Mouse (Mus musculus): ENCODE results near the gene Mylip. TPM values are rescaled to one million over a fixed set of nuclear protein-coding genes. Genes with fewer than 3 reads are reported as not detected.

Mylip gene
- polyA plus RNA-seq, 1 experiment from 2014 or later: 11.2 TPM

- Histone ChIP-seq H3K4me3 (ENCODE audit: low read depth, low read length) (no peak overlapping the region), H3K9ac (ENCODE audit: low read depth, low read length) (no peak overlapping the region; the same call in 1 of the 2 replicates), H3K4me1 (ENCODE audit: control insufficient read depth, insufficient read depth, low read length) (peaks cover 73% of the 10 kb centered on the region), H3K36me3 (ENCODE audit: control insufficient read depth, insufficient read depth, low read length) (peaks cover 5% of the 10 kb centered on the region; the same call in 1 of the 2 replicates), H3K4me2 (ENCODE audit: low read depth, low read length) (peak overlapping the region; percentile 13), H3K9me3 (ENCODE audit: control insufficient read depth, low read length) (no peaks in the 10 kb centered on the region), H3K27me3 (replicated peaks; ENCODE audit: control insufficient read depth, insufficient read depth, low read length) (no peaks in the 10 kb centered on the region), H3K27ac (replicated peaks; ENCODE audit: low read depth, low read length) (peak overlapping the region; percentile 81)
- no peak for ATAC-seq (ENCODE audit: low read depth)
- WGBS: 21% methylated on average over 5 of the region's 5 CpGs
- peak; percentile 78 for DNase-seq (ENCODE audit: low spot score)
Observed at GRCm38 (mm10) chr13:45397240-45397639, 7.7 kb downstream of the Mylip start.

- H3K4me1 ChIP-seq (ENCODE audit: control insufficient read depth, insufficient read depth, low read length): peaks cover 69% of the 10 kb centered on the region
- 42% methylated on average over 18 of the region's 21 CpGs for WGBS
- peak; percentile 77 for DNase-seq (ENCODE audit: low spot score)
- no peaks in the 10 kb centered on the region for H3K27me3 ChIP-seq (replicated peaks; ENCODE audit: control insufficient read depth, insufficient read depth, low read length)
- H3K9ac ChIP-seq (ENCODE audit: low read depth, low read length): peak overlapping the region; percentile 21; the same call in 1 of the 2 replicates
- no peaks in the 10 kb centered on the region for H3K9me3 ChIP-seq (ENCODE audit: control insufficient read depth, low read length)
- peak overlapping the region; percentile 81 for H3K27ac ChIP-seq (replicated peaks; ENCODE audit: low read depth, low read length)
- no peak overlapping the region for H3K4me3 ChIP-seq (ENCODE audit: low read depth, low read length)
- peak overlapping the region; percentile 13 for H3K4me2 ChIP-seq (ENCODE audit: low read depth, low read length)
- ATAC-seq (ENCODE audit: low read depth): no peak
- 0 out of 2 replicates have a peak, but pooled peaks cover 5% of the 10 kb centered on the region for H3K36me3 ChIP-seq (ENCODE audit: control insufficient read depth, insufficient read depth, low read length)
Observed at GRCm38 (mm10) chr13:45397896-45398805, 8.6 kb downstream of the Mylip start.

GRCm38 (mm10) chr13:45400700-45401099 is 11.2 kb downstream of the Mylip start:
- Histone ChIP-seq H3K4me3 (ENCODE audit: low read depth, low read length) (no peak overlapping the region), H3K4me1 (ENCODE audit: control insufficient read depth, insufficient read depth, low read length) (peaks cover 46% of the 10 kb centered on the region), H3K36me3 (ENCODE audit: control insufficient read depth, insufficient read depth, low read length) (peaks cover 22% of the 10 kb centered on the region), H3K4me2 (ENCODE audit: low read depth, low read length) (peak overlapping the region; percentile 10; the same call in 1 of the 2 replicates), H3K9me3 (ENCODE audit: control insufficient read depth, low read length) (no peaks in the 10 kb centered on the region), H3K27me3 (replicated peaks; ENCODE audit: control insufficient read depth, insufficient read depth, low read length) (no peaks in the 10 kb centered on the region), H3K9ac (ENCODE audit: low read depth, low read length) (no peak overlapping the region), H3K27ac (replicated peaks; ENCODE audit: low read depth, low read length) (peak overlapping the region; percentile 39)
- DNase-seq (ENCODE audit: low spot score): peak; percentile 88
- peak; percentile 80; the same call in 1 of the 2 replicates for ATAC-seq (ENCODE audit: low read depth)
- 40% methylated on average over 7 of the region's 7 CpGs for WGBS

GRCm38 (mm10) chr13:45401816-45402215 is 12.3 kb downstream of the Mylip start:
- Histone ChIP-seq H3K9ac (ENCODE audit: low read depth, low read length) (no peak overlapping the region), H3K4me1 (ENCODE audit: control insufficient read depth, insufficient read depth, low read length) (peaks cover 34% of the 10 kb centered on the region), H3K27me3 (replicated peaks; ENCODE audit: control insufficient read depth, insufficient read depth, low read length) (no peaks in the 10 kb centered on the region), H3K4me2 (ENCODE audit: low read depth, low read length) (no peak overlapping the region), H3K27ac (replicated peaks; ENCODE audit: low read depth, low read length) (peak overlapping the region; percentile 28; the same call in 1 of the 2 replicates), H3K36me3 (ENCODE audit: control insufficient read depth, insufficient read depth, low read length) (peaks cover 33% of the 10 kb centered on the region), H3K9me3 (ENCODE audit: control insufficient read depth, low read length) (no peaks in the 10 kb centered on the region), H3K4me3 (ENCODE audit: low read depth, low read length) (no peak overlapping the region)
- ATAC-seq (ENCODE audit: low read depth) (no peak), DNase-seq (ENCODE audit: low spot score) (peak; percentile 58)
- 45% methylated on average over 7 of the region's 7 CpGs for WGBS

GRCm38 (mm10) chr13:45402316-45403039 is 12.9 kb downstream of the Mylip start:
- H3K36me3 ChIP-seq (ENCODE audit: control insufficient read depth, insufficient read depth, low read length): peaks cover 40% of the 10 kb centered on the region
- H3K27ac ChIP-seq (replicated peaks; ENCODE audit: low read depth, low read length): 0 out of 2 replicates have a peak overlapping the region, but pooled peaks have one; percentile 28
- ATAC-seq (ENCODE audit: low read depth): no peak
- peaks cover 28% of the 10 kb centered on the region for H3K4me1 ChIP-seq (ENCODE audit: control insufficient read depth, insufficient read depth, low read length)
- WGBS: 39% methylated on average over 7 of the region's 7 CpGs
- DNase-seq (ENCODE audit: low spot score): no peak
- H3K4me2 ChIP-seq (ENCODE audit: low read depth, low read length): no peak overlapping the region
- H3K9ac ChIP-seq (ENCODE audit: low read depth, low read length): no peak overlapping the region
- no peaks in the 10 kb centered on the region for H3K9me3 ChIP-seq (ENCODE audit: control insufficient read depth, low read length)
- H3K4me3 ChIP-seq (ENCODE audit: low read depth, low read length): no peak overlapping the region
- no peaks in the 10 kb centered on the region for H3K27me3 ChIP-seq (replicated peaks; ENCODE audit: control insufficient read depth, insufficient read depth, low read length)

- WGBS: 96% methylated on average over 6 of the region's 6 CpGs
- no peak for ATAC-seq (ENCODE audit: low read depth)
- Histone ChIP-seq H3K4me3 (ENCODE audit: low read depth, low read length) (no peak overlapping the region), H3K9ac (ENCODE audit: low read depth, low read length) (no peak overlapping the region), H3K27me3 (replicated peaks; ENCODE audit: control insufficient read depth, insufficient read depth, low read length) (no peaks in the 10 kb centered on the region), H3K9me3 (ENCODE audit: control insufficient read depth, low read length) (no peaks in the 10 kb centered on the region), H3K4me1 (ENCODE audit: control insufficient read depth, insufficient read depth, low read length) (peaks cover 17% of the 10 kb centered on the region), H3K27ac (replicated peaks; ENCODE audit: low read depth, low read length) (no peak overlapping the region), H3K36me3 (ENCODE audit: control insufficient read depth, insufficient read depth, low read length) (peaks cover 58% of the 10 kb centered on the region), H3K4me2 (ENCODE audit: low read depth, low read length) (no peak overlapping the region)
- no peak for DNase-seq (ENCODE audit: low spot score)
Observed at GRCm38 (mm10) chr13:45404269-45404668, 14.7 kb downstream of the Mylip start.

- Histone ChIP-seq H3K36me3 (ENCODE audit: control insufficient read depth, insufficient read depth, low read length) (peaks cover 68% of the 10 kb centered on the region), H3K4me1 (ENCODE audit: control insufficient read depth, insufficient read depth, low read length) (peaks cover 9% of the 10 kb centered on the region; the same call in 1 of the 2 replicates), H3K27ac (replicated peaks; ENCODE audit: low read depth, low read length) (no peak overlapping the region), H3K4me2 (ENCODE audit: low read depth, low read length) (no peak overlapping the region), H3K4me3 (ENCODE audit: low read depth, low read length) (no peak overlapping the region), H3K9me3 (ENCODE audit: control insufficient read depth, low read length) (no peaks in the 10 kb centered on the region), H3K9ac (ENCODE audit: low read depth, low read length) (no peak overlapping the region), H3K27me3 (replicated peaks; ENCODE audit: control insufficient read depth, insufficient read depth, low read length) (no peaks in the 10 kb centered on the region)
- DNase-seq (ENCODE audit: low spot score): no peak
- 86% methylated on average over 6 of the region's 6 CpGs for WGBS
- ATAC-seq (ENCODE audit: low read depth): no peak
Observed at GRCm38 (mm10) chr13:45405194-45405810, 15.8 kb downstream of the Mylip start.

GRCm38 (mm10) chr13:45406289-45406688 is 16.7 kb downstream of the Mylip start:
- DNase-seq (ENCODE audit: low spot score) (no peak), ATAC-seq (ENCODE audit: low read depth) (no peak)
- no peak overlapping the region; the same call in 1 of the 2 replicates for H3K27ac ChIP-seq (replicated peaks; ENCODE audit: low read depth, low read length)
- H3K36me3 ChIP-seq (ENCODE audit: control insufficient read depth, insufficient read depth, low read length): peaks cover 78% of the 10 kb centered on the region
- H3K27me3 ChIP-seq (replicated peaks; ENCODE audit: control insufficient read depth, insufficient read depth, low read length): no peaks in the 10 kb centered on the region
- H3K9me3 ChIP-seq (ENCODE audit: control insufficient read depth, low read length): no peaks in the 10 kb centered on the region
- peaks cover 5% of the 10 kb centered on the region; the same call in 1 of the 2 replicates for H3K4me1 ChIP-seq (ENCODE audit: control insufficient read depth, insufficient read depth, low read length)
- no peak overlapping the region for H3K4me2 ChIP-seq (ENCODE audit: low read depth, low read length)
- H3K4me3 ChIP-seq (ENCODE audit: low read depth, low read length): no peak overlapping the region
- 88% methylated on average over 11 of the region's 11 CpGs for WGBS
- no peak overlapping the region for H3K9ac ChIP-seq (ENCODE audit: low read depth, low read length)

All from embryonic facial prominence, embryonic 14.5 days (tissue).